Mouse (Mus musculus): Measurements from ENCODE around the gene Hist1h2bf.
A peak's percentile ranks its signal among the peaks of the same experiment; 100 is the strongest.
"Not testable (repeated sequence)": the region's sequence is repeated elsewhere in the genome, so short reads cannot be mapped to it uniquely, and the experiment has no call there.

The Hist1h2bf gene

DNA sequence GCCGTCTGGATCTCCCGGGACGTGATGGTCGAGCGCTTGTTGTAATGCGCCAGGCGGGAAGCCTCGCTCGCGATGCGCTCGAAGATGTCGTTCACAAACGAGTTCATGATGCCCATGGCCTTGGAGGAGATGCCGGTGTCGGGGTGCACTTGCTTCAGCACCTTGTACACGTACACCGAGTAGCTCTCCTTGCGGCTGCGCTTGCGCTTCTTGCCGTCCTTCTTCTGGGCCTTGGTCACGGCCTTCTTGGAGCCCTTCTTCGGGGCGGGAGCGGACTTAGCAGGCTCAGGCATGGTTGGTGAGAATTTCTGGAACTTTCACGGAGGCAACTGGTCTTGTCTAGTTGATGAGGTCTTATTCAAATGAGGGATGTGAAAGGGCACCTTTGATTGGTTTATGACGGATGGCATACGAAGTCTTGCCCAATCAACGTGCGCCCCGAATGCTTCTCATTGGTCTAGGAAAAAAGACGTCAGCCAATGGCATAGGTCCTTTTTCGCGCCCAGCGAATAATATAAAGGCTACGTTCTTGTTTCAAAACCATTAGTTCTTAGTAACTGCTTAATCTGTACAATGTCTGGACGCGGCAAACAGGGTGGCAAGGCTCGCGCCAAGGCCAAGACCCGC is at the start of gene Hist1h2bf, which contains the start of gene Hist1h2ad:
Gene Hist1h2bf, minus strand, starts transcription at position 299 of the 627 bp plus-strand sequence.
Gene Hist1h2ad, plus strand, starts transcription at position 484 of the 627 bp plus-strand sequence.
- peak; percentile 99 for DNase-seq (ENCODE audit: low read depth, low spot score)

DNA sequence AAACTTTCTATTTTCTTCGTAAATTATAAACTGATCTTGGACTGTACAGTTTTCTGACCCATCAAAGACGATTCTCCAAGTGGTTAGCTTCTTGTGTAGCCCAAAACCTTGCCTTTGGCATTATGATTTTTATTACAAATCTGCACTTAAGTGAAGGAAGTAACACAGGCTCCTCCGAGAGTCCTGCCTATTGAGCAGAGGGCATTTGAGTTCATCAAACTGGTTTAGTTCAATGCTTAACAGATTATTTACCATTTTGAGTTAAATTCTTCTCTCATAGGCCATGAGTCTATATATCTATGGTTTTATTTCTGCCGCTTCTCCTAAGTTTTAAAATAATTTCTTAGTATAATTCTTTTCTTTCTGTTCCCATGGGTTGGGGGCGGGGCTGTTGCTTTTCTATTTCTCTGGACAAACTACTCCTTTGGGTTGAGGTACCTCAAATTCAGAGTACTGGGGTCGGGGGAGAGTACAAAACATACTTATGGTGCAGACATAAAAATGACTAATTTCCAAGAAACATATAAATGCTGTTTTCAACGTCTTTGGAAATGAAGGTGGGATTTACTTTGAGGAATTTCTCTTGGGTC is 49.0 kb upstream of the Hist1h2bf start:
- no peak for DNase-seq (ENCODE audit: low read depth, low spot score)

DNA sequence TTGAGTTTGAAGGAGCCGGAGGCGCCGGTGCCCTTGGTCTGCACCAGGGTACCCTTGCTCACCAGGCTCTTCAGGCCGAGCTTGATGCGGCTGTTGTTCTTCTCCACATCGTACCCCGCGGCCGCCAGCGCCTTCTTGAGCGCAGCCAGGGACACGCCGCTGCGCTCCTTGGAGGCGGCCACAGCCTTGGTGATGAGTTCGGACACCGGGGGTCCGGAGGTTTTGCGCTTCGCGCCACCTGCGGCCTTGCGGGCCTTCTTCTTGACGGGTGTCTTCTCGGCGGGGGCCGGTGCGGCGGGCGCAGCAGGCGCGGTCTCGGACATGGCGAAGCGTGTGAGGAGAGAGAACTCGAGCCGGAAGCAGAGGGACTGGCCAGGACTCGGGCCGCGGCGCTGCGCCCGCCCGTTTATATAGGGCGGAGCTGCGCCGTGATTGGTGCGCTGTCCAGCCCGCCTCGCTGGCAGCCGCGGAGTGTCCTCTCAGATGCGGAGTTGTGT is 48.2 kb upstream of the Hist1h2bf start, which contains the start of gene Hist1h1e:
Gene Hist1h1e, minus strand, starts transcription at position 384 of the 497 bp plus-strand sequence.
- DNase-seq (ENCODE audit: low read depth, low spot score) = peak; percentile 79

DNA sequence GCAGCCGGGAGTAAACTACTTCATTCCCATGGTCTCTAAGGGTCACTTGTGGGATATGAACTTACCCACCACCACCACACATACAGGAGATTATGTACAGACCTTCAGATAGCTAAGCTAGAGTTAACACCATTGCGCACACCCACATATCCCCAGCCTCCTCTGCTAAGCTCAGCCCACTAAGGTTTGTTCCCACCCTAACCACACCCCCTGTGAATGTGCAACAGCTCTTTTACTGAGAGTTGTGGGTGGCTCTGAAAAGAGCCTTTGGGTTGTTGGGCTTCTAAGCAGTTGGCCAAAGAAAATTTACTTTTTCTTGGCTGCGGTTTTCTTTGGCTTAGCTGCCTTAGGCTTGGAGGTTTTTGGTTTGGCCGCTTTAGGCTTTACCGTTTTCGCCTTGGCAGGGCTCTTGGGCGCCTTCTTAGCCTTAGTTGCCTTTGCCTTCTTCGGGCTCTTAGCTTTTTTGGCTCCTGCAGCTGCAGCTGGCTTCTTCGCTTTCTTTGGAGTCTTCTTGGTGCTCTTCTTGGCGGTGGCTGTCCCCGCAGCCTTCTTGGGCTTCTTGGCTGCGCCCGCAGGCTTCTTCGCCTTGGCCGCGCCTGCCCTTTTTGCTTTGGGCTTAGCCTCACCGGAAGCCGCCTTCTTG is 47.7 kb upstream of the Hist1h2bf start:
- peak; percentile 92 for DNase-seq (ENCODE audit: low read depth, low spot score)

DNA sequence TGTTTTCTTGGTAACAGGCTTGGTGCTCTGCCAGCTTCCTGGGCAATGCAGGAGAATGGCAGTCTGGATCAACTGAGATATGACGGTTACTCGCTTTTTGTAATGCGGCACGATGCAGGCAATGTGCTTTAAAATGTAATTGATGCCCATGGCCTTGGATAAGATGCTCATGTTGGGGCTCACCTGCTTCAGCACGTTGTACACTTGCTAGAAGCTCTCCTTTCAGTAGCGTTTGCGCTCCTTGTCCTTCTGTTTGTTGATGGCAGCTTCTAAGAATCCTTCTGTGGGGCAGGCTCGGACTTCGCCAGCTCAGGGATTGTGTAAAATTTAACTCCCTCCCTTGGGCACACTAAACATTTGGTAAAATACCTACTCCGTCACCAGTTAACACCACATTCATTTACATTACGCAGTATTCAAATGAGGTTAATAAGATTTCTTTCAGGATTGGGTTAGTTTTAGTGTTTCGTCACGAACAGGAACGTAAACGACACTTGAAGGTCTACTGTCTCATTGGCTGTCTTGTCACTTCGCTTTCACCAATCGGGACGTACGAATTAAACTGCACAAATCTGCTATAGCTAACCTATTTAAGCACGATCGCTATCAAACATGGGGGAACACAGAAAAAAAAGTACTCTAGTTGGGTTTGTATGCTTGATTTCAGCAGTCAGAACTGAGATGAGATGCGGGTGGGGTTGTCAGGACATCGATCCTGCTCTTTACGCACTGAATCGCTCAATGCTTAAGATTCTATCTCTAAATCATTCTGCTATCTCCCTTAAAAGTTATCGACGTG is 46.9 kb upstream of the Hist1h2bf start, which contains the start of gene Hist1h2be:
Gene Hist1h2be, minus strand, starts transcription at position 392 of the 799 bp plus-strand sequence.
- peak; percentile 99 for DNase-seq (ENCODE audit: low read depth, low spot score)

DNA sequence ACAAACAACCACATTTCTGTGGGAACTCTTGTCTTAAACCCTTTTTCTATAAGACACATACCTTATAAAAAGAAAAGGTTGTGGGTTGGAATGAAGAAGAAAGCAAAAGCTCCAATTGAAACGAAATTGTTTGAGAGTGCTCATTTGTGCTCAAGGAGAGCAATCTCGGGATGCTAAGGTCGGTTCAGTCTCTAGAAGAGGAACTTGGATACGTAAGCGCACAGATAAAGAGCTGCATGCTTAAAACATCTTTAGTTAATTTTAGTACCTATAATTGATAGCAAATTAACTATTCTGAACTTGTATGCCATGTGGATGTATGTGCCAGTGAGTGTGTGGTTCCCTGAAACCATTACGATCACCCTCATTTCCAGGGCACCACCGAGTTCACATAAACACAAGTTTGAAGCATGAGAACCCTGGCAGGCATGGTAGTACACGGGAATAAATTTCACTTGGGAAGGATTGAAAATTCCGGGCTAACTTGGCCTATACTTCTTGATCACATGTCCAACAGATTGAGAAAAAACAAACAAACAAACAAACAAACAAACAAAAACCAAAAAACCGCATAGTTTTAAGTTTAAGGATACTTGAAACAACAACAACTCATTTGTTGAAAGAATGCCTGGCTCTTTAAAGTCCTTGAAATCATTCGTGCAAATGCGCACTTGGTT is 46.2 kb upstream of the Hist1h2bf start:
- no peak for DNase-seq (ENCODE audit: low read depth, low spot score)

DNA sequence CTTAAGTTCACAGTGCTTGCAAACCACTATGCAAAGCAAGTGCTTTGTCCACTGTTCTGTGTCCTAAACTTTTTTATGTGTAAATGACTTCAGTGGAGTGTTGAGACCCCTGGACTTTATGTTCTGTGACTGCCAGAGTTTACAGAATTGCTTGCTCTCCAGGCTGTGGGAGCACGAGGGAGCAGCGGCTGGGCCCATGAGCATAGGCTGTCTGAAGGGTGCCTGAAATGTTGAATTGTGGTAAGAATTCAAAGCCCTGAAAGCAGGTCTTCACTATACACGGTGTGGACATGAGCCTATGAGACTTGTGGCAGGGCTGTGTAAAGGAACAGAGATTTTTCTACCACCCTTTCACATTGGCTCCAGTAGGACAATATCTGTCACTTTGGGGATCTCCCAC is 37.6 kb upstream of the Hist1h2bf start:
- DNase-seq (ENCODE audit: low read depth, low spot score) = no peak

DNA sequence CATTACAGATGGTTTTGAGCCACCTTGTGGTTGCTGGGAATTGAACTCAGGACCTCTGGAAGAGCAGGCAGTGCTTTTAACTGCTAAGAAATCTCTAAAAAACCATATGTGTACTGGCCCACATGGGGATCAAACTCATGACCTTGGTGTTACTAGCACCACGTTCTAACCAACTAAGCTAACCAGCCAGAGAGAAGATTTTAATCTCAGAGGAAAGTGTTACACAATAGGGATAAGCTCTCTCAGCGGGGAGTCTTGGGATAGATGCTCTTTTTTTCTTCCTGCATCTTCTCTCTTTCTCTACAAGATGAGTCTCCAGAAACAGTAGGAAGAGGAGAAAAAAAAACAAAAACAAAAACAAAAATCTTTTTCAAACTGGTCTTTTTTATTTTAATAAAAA is 36.4 kb upstream of the Hist1h2bf start:
- DNase-seq (ENCODE audit: low read depth, low spot score) = no peak

DNA sequence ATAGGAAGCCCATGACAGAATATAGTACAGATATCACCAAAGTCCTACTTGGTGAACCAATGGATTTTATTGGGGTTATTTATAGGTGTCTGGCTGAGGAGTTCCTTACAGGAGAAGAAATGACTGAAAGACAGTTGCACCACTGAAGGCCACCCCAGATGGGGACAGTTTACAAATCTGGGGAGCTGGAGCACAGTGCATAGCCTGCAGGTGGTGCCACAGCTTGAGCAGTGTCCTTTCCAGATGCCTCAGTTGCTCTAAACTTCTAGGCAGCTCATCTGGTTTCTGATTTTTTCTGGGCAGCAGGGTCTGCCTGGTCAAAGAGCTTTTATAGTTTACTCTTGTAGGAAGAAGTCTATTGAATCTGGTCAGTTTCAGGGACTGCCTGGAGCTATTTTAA is 35.8 kb upstream of the Hist1h2bf start:
- no peak for DNase-seq (ENCODE audit: low read depth, low spot score)

DNA sequence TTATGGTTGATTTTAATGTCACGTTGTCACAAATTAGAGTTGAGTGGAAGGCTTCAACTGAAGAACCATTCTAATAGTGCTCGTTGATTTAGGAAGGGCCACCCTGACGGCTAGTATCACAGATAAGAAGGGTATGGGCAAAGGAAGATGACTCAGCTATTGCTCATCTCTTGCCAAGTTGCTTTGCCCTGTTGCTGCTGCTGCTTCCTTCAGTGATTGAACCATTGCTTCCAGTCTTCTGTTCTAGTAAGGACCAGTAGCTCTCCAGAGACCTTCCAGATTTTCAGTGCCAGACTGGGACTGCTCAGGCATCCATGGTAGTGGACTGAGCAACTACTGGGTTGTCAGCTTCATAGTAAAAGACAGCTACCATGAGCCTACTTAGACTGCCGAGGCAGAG is 35.2 kb upstream of the Hist1h2bf start:
- DNase-seq (ENCODE audit: low read depth, low spot score) = no peak

DNA sequence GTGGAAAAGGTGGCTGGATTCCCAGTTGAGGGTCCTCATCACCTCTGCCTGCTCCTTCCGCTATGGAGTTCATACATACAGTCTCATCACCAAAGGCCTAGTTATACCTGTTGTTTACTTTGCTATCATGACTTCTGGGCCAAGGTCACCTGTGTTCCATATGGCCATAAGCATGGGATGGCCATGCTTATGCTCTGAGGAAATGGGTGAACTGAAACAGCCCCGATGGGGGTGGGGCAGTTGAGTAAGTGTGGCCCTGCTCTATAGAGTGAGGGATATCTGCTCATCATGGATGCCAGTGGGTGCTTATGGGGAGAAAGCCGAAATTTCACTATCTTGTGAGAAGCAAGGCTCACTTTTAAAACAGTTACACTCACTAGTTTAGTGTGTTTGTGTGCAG is 31.1 kb upstream of the Hist1h2bf start:
- no peak for DNase-seq (ENCODE audit: low read depth, low spot score)

DNA sequence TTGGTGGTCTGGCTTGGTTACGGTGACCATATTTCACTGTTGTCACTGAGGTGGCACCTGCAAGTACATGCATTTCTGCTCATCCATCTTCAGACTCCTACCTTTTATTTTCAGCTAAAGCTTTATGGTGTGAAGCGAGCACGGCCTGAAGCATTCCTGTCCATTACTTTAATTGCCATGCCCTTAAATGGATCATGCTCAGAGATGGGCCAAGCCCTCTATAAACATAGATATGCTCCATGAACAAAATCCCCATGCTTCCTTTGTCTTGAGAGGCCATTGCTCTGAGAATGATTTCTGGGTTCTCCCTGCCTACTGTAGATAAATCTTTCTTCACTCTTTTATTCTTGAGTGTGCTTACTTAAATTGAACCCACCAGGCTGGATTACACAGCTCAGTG is 30.5 kb upstream of the Hist1h2bf start:
- no peak for DNase-seq (ENCODE audit: low read depth, low spot score)

DNA sequence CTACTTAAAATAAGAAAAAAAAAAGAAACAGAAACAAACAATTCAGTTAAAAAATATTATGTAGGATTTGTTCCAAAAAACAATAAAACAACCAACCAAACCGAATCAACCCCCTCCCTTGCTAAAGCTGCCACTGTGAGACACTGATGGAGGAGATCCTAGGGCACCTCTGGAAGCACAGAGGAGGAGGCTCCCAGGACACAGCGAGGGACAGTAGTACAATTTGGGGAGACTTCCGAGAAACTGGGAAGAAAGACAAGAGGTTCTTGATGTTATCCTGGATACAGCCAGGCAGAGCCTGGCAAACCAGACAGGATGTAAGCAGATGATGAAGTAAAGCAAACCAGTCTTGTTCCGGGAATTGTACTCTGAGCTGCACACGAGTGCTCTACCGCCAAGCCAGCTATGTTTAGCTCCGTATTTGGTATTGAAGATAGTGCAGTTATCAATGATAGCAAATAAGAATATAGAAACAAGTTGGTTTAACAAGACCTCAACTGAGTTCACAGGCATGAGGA is 29.2 kb upstream of the Hist1h2bf start:
- no peak for DNase-seq (ENCODE audit: low read depth, low spot score)

DNA sequence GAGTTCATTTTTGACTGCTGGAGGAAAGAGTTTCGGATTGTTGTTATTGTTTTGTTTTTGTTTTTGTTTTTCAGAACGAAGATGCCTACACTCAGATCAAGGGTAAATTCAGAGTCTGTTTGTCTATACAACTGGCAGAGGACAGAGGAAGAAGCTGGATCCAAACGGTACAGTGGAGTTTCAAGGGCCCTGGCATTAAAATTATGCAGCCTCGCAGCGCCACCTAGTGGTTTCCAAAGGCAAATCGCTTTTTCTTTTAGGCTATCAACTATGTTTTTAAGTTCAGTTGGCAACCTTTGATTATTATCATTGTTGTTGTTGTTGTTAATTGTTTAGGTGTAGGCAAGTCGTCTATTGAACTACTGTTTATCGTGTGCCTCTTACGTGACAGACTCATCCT is 24.0 kb upstream of the Hist1h2bf start:
- DNase-seq (ENCODE audit: low read depth, low spot score) = no peak

DNA sequence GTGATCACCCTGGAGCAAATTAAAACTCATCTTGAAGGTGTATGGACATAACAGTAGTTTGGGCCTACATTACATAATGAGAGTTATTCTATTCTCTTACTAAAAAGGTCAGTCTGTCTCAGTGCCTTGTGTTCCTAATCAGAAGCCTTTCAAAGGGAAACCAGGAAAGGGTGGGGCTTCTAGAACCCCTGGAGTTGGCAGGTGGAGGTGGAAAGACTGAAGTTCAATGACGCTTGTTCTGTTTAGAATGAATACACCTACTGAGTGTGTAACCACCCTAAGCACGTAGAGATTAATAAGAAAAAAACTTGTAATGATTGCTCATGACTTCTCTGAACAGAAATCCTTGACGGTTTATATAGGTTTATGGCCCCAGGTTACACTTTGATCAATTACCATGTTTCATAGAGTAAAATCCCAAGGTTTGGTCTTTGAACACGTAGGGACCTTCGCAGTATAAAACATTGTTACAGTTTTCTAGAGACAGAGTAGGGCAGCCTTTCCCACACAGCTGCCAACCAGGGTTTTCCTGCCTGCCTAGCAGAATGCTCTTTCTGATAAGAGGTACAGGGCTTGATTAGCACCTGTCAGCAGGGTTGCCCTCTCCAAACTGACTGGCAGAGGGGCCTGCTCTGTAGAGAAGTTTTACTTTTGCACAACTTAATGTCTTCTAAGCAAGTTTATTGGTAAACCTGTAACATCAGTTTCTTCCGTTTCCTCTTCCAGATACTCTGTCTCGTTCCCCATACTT is 21.8 kb upstream of the Hist1h2bf start:
- no peak for DNase-seq (ENCODE audit: low read depth, low spot score)

DNA sequence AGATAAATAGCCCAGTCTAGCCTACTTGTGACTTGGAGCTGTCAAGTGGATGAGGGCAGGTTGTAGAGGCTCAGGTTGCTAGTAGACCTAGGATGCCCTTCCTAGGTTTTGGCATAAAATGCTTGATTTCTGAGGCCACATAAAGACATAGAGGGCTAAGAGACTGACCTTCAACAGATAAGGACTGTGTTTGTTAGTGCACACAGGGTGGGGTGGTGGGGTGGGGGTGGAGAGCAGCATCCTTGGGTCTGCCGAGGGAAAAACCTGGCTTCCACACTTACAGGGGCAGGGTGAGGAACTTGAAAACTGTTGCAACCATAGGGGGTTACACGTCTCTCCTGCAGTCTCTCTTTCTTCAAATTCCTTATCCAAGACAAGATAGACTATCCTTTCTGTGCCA is 21.2 kb upstream of the Hist1h2bf start:
- no peak for DNase-seq (ENCODE audit: low read depth, low spot score)

DNA sequence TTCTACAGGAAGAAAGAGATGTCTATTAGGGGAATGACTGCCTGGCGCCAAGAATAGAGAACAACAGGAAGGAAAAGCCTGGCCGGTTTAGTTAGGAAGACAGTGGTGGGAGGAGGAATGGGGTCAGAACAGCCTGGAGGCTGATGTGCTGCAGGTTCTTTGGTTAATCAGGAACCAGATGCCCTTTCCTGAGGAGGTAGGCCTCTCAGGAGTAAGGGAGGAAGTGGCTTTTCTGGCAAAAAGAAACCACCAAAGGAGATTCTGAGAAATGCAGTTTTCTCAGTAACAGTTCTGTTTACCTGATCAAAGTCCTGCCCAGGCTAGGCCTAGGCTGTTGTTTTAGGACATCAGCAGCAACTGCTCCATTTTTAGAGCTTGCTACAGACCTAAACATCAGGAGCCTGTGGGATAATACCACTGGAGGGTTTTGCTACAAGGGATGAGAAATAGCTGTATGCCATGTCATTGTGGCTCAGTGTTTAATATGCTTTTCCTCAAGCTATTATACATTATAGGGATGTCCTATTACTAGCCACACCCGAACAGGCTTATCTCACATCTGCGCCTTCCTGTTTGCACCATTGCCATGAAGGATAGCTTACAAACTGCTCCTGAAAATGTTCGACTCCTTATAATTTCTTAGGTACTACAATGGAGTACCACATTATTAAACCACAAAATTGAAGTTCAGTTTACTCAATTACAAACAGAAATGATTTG is 19.2 kb upstream of the Hist1h2bf start:
- no peak for DNase-seq (ENCODE audit: low read depth, low spot score)

DNA sequence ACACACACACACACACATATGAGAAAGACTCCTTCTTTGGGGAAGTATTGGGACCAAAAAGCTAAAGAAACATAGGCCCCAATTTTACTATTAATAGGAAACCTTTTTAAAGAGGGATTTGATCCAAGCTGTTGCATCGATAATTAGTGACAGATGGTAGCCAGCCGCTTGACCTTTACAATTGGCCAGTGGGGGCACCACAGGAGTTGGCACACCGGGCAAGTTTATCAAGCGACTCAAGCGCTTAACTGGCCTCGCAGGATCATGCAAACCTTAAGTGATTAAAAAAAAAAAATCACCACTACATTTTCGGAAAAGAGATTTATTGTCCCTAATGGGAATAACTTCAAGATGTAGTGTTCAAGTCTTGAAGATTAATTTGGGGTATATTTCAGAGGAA is 18.6 kb upstream of the Hist1h2bf start:
- no peak for DNase-seq (ENCODE audit: low read depth, low spot score)

DNA sequence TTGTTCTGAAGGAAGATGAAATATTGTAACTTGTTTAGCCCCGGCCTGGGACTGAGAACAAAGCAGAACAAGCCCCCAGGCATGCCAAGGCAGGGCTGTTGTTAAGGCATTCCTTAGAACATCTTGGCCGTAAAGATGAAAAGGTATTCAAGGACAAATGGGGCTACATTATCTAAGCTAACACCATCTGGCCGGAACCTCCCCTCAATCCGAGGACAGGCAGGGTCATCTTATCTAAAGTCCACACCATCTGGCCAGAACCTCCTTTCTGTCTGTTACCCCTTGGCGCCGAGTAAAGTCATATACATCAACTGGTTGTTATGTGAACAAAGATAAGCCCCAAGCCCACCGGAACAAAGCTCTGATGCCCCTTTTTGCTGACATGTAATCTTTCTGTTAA is 17.9 kb upstream of the Hist1h2bf start:
- DNase-seq (ENCODE audit: low read depth, low spot score) = not testable (repeated sequence)

DNA sequence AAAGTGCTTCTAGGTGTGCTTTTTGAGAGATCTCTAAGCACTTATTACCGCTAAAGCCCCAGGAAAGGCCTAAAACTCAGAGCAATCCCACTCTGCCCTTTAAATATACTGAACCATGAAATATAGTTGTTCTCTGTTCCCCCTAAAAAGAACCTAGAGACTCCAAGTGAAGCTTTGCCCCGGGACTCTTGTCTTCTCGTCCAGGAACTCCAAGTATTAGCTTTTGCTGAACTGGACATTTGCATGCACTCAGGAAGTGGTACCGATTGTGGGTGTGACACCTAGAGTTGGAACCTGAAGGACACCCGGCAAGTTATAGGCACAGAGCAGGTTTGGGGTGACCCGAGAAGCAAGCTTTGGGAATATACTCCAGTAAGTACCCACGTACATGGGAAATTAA is 17.2 kb upstream of the Hist1h2bf start:
- no peak for DNase-seq (ENCODE audit: low read depth, low spot score)

Data from telencephalon, adult 2 months (tissue).